Mouse (Mus musculus) heart, postnatal 0 days (tissue): Measurements from ENCODE around the gene Slc8b1. TPM values are rescaled to one million over a fixed set of nuclear protein-coding genes. Genes with fewer than 3 reads are reported as not detected.

Experiments
- ATAC-seq: fragments of 200-750 bp; cut with Nextera tagmentation; 2 replicates; pipeline ENCODE4 v1.8.0; 2017; ENCODE audit warnings: low read depth, moderate number of reproducible peaks, moderate library complexity; ENCODE audit not compliant: insufficient read depth
- DNase-seq: peaks from one replicate; pipeline ENCODE4 v3.0.0-alpha.2; 2016; ENCODE audit warnings: low spot score
- H3K27ac ChIP-seq: fragments of 300-500 bp; sonication (generic); 2 replicates; pipeline ENCODE4 v1.5.1; 2014; ENCODE audit warnings: low read depth, mild to moderate bottlenecking
- H3K27me3 ChIP-seq: fragments of 300-500 bp; sonication (generic); 2 replicates; pipeline ENCODE4 v1.6.1; 2014; ENCODE audit warnings: low read length, mixed read lengths; ENCODE audit not compliant: control insufficient read depth, insufficient read depth
- H3K36me3 ChIP-seq: fragments of 300-500 bp; sonication (generic); replicated peaks from 2 replicates; pipeline ENCODE4 v1.6.1; 2014; ENCODE audit warnings: low read length, mixed read lengths; ENCODE audit not compliant: control insufficient read depth, insufficient read depth
- H3K4me1 ChIP-seq: fragments of 300-500 bp; sonication (generic); 2 replicates; pipeline ENCODE4 v1.6.1; 2014; ENCODE audit warnings: antibody characterized with exemption; ENCODE audit not compliant: control insufficient read depth, insufficient read depth
- H3K4me2 ChIP-seq: fragments of 300-500 bp; sonication (generic); 2 replicates; pipeline ENCODE4 v1.6.1; 2014; ENCODE audit warnings: low read depth, mild to moderate bottlenecking, low read length, moderate library complexity
- H3K4me3 ChIP-seq: fragments of 300-500 bp; sonication (generic); 2 replicates; pipeline ENCODE4 v1.5.1; 2014; ENCODE audit warnings: low read depth, low read length
- H3K9ac ChIP-seq: fragments of 300-500 bp; sonication (generic); replicated peaks from 2 replicates; pipeline ENCODE4 v1.6.1; 2014; ENCODE audit warnings: low read depth, low read length, mixed read lengths
- H3K9me3 ChIP-seq: fragments of 300-500 bp; sonication (generic); replicated peaks from 2 replicates; pipeline ENCODE4 v1.6.1; 2016; ENCODE audit warnings: low read length; ENCODE audit not compliant: control insufficient read depth
- CTCF ChIP-seq: IDR thresholded peaks from 2 replicates; pipeline ENCODE4 v1.5.1; 2016; ENCODE audit warnings: antibody characterized with exemption, control low read depth, low read depth
- EP300 ChIP-seq: IDR thresholded peaks from 2 replicates; pipeline ENCODE4 v1.6.1; 2016; ENCODE audit warnings: antibody characterized with exemption, low read depth
- WGBS: fragments of 180-500 bp; shearing (Covaris S2); extraction: QIAGEN DNeasy Blood & Tissue Kit; methylation state at CpG from one replicate; pipeline ENCODE4 v1.1.7; 2014; 5-methylcytosine and 5-hydroxymethylcytosine counted together
- polyA plus RNA-seq: library from polyadenylated mRNA; unstranded; fragments of >200 nt; fragmentation: Nextera tagmentation; extraction: Ambion mirVana; gene quantifications from 2 replicates; pipeline ENCODE4 v1.2.1, GENCODE M21; 2015
- total RNA-seq: library from RNA; depleted of rRNA; stranded (reverse); fragments of >200 nt; gene quantifications from 2 replicates; pipeline ENCODE4 v1.2.3, GENCODE M21; 2014; ENCODE audit warnings: low replicate concordance

Gene Slc8b1
- total and polyA plus RNA-seq, 2 experiments from 2014 or later, result 3.6 to 16.0 TPM

DNA sequence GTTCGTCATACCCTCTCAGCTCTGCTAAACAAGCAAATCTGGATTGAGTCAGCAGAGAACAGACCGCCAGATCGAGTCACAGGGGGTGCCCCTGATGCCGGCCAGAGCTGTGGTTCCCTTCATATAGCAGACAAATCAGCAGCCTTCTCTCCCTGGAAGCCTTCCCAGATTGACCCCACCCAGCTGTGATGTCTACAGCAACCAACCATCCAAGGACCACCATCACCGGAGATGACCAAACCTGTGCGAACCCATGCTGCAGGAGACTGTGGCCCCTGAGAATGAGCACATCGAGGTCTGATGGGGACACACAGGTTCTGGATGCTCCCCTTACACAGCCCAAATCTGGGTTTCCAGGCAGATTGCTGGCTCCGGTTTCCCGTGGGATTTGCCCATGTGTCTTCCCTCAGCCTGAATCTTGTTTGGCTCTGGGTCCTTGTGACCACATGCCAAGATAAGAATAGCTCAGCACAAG lies 8.8 kb upstream of the Slc8b1 start:
- no peak for ATAC-seq
- Histone ChIP-seq H3K36me3 (peaks cover 14% of the 10 kb centered on the region; the same call in 1 of the 2 replicates), H3K9ac (peak overlapping the region; percentile 83; the same call in 1 of the 2 replicates), H3K4me3 (peak overlapping the region; percentile 93), H3K27me3 (no peaks in the 10 kb centered on the region), H3K9me3 (no peaks in the 10 kb centered on the region), H3K4me1 (peaks cover 15% of the 10 kb centered on the region), H3K4me2 (peak overlapping the region; percentile 98), H3K27ac (no peak overlapping the region)
- no peak for DNase-seq
- whole genome bisulfite sequencing, result 52% methylated on average over 9 of the region's 9 CpGs
- no peak for TF ChIP-seq EP300

DNA sequence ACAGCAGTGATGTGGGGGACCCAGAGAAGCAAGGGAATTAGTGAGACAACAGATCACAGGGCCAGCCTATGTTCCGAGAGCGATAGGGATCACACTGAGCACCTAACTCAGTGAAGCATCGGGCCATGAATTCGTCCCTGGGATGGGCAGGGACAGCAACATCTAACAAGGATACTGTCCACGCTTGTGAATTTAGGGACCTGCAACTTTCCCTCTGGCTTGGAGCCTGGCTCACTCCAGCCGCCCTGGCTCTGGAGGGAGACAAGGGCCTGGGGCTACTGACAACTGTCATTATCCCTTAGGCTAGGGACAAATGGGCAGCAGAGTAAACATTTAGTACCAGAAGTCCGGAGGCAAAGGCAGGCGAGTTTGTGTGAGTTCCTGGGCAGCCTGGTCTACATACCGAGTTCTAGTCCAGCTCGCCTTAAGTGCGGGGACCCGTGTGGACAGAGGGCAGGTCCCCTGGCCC lies 8.3 kb upstream of the Slc8b1 start:
- Histone ChIP-seq H3K27ac (peak overlapping the region; percentile 31), H3K36me3 (peaks cover 12% of the 10 kb centered on the region; the same call in 1 of the 2 replicates), H3K4me2 (peak overlapping the region; percentile 98), H3K4me1 (peaks cover 15% of the 10 kb centered on the region), H3K9ac (peak overlapping the region; percentile 83), H3K9me3 (no peaks in the 10 kb centered on the region), H3K27me3 (no peaks in the 10 kb centered on the region), H3K4me3 (peak overlapping the region; percentile 93)
- WGBS, result 4% methylated on average over 12 of the region's 12 CpGs
- TF ChIP-seq EP300 (no peak), CTCF (no peak)
- ATAC-seq (no peak), DNase-seq (no peak)

DNA sequence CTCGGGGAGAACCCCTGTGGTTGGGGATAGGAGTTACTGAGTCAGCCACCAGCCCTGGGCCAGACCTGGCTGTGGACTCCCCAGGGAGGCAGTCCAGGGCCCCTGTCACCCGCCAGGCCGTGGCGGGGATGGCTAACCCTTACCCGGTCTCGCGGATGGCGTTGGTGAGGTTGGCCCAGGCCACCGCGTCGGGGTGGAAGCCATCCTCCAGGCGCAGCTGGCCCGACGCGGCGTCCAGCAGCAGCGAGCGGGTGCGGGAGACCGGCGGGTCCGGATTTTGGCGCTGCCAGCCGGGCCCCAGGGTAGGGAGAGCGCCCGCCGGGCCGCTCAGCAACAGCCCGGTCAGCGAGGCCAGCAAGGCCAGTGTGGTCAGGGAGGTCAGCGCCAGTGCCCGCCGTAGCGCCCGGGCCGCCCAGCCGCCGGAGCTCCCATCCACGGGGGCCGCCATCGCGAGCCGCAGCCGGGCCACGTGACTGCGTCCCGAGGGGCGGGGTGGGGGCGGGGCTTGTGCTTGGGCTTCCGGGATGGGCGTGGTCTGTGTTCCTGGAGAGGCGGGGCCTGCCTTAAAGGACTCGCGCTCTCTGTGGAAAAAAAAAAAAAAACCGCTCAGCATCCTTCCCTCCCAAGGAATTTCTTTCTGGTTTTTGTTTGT lies 7.7 kb upstream of the Slc8b1 start, which contains the start of gene Plbd2:
TSS of gene Plbd2 (minus strand) at position 482 of the 652 bp plus-strand sequence.
- DNase-seq (peak; percentile 89), ATAC-seq (peak; percentile 91)
- Histone ChIP-seq H3K27ac (peak within 1 kb of the TSS; percentile 31), H3K9ac (peak within 1 kb of the TSS; percentile 83), H3K36me3 (peaks cover 6% of the 10 kb centered on the region; the same call in 1 of the 2 replicates), H3K9me3 (no peaks in the 10 kb centered on the region), H3K4me3 (peak within 1 kb of the TSS; percentile 93), H3K4me1 (peaks cover 15% of the 10 kb centered on the region), H3K4me2 (peak within 1 kb of the TSS; percentile 98), H3K27me3 (no peaks in the 10 kb centered on the region)
- TF ChIP-seq CTCF, result no peak
- TF ChIP-seq EP300, result no peak
- WGBS, result 1% methylated on average over 37 of the region's 55 CpGs

DNA sequence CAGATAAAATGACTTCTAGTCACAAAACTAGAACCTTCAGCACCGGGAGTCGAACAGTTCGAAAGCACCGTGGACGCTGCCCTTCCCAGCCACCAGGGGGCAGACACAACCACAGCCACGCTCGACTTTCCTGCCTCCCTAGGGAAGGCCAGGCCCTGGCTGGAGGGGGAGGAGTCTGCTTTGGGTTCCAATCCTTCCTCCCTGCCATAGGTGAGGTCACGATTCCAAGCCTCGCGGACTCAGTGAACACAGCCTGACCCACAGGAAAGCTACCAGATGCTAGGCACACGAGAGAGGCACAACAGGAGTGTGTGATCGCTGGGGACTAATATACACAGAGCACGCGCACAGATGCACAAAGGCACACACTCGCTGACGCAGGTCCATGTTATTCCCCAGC lies 5.6 kb upstream of the Slc8b1 start:
- no peaks in the 10 kb centered on the region for H3K27me3 ChIP-seq
- H3K4me2 ChIP-seq, result no peak overlapping the region
- no peak overlapping the region for H3K4me3 ChIP-seq
- H3K9ac ChIP-seq, result no peak overlapping the region
- TF ChIP-seq CTCF (peak; percentile 85), EP300 (no peak)
- no peak overlapping the region for H3K27ac ChIP-seq
- peak; percentile 28; the same call in 1 of the 2 replicates for ATAC-seq
- no peaks in the 10 kb centered on the region for H3K36me3 ChIP-seq
- no peaks in the 10 kb centered on the region for H3K9me3 ChIP-seq
- 24% methylated on average over 16 of the region's 16 CpGs for WGBS
- H3K4me1 ChIP-seq, result peaks cover 15% of the 10 kb centered on the region
- peak; percentile 63 for DNase-seq

DNA sequence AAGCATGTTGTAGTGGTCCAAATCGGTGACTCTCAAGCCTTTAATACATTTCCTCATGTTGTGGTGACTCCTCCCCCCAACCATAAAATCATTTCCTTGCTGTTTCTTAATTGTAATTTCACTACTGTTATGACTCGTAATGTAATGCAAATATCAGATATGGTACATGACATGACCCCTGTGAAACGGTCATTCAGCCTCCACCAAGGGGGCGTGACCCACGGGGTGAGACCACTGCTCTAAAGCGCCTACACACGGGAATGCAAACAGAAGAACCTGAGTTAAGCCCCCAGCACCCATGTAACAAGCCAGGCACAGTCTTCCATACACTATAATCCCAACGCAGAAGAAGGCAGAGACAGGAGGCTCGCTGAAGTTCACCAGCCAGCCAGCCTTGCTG lies 5.2 kb upstream of the Slc8b1 start:
- Histone ChIP-seq H3K4me1 (peaks cover 15% of the 10 kb centered on the region), H3K27me3 (no peaks in the 10 kb centered on the region), H3K27ac (no peak overlapping the region), H3K36me3 (no peaks in the 10 kb centered on the region), H3K9ac (no peak overlapping the region), H3K4me3 (no peak overlapping the region), H3K9me3 (no peaks in the 10 kb centered on the region), H3K4me2 (no peak overlapping the region)
- ATAC-seq (no peak), DNase-seq (no peak)
- 62% methylated on average over 9 of the region's 9 CpGs for WGBS
- no peak for TF ChIP-seq EP300
- TF ChIP-seq CTCF, result no peak
